Mouse (Mus musculus) adrenal gland, adult (tissue): ENCODE measurements around the gene Nrp2.
A peak's percentile ranks its signal among the peaks of the same experiment; 100 is the strongest.

ENCODE experiments used
- DNase-seq, 2 experiments: peaks; one replicate each; pipeline ENCODE4 v3.0.0; 2022 to 2023; ENCODE audit warnings: low spot score in 1 of 2; ENCODE audit not compliant: inconsistent age in 2 of 2

The Nrp2 gene

GRCm38 (mm10) chr1:62720727-62721705, 17.9 kb downstream of the Nrp2 start:
- peak in 1 of 2 experiments; percentile 60 for DNase-seq

- DNase-seq: peak; percentile 77 to 90
These were observed 18.7 kb downstream of the Nrp2 start for GRCm38 (mm10) chr1:62721706-62722187.

GRCm38 (mm10) chr1:62722526-62722925, 19.4 kb downstream of the Nrp2 start:
- DNase-seq: peak in 1 of 2 experiments; percentile 74

- no peak for DNase-seq
These were observed 20.8 kb downstream of the Nrp2 start for GRCm38 (mm10) chr1:62723891-62724290.

- peak; percentile 71 to 85 for DNase-seq
These were observed 21.5 kb downstream of the Nrp2 start for GRCm38 (mm10) chr1:62724461-62725021.

- DNase-seq: peak; percentile 75 to 88
These were observed 22.1 kb downstream of the Nrp2 start for GRCm38 (mm10) chr1:62725032-62725678.

GRCm38 (mm10) chr1:62727191-62727590, 24.1 kb downstream of the Nrp2 start:
- DNase-seq: no peak

- peak in 1 of 2 experiments; percentile 51 for DNase-seq
These were observed 25.3 kb downstream of the Nrp2 start for GRCm38 (mm10) chr1:62728421-62728820.

- peak in 1 of 2 experiments; percentile 56 for DNase-seq
These were observed 25.8 kb downstream of the Nrp2 start for GRCm38 (mm10) chr1:62728926-62729325.

- peak in 1 of 2 experiments; percentile 69 for DNase-seq
These were observed 26.5 kb downstream of the Nrp2 start for GRCm38 (mm10) chr1:62729345-62730150.

GRCm38 (mm10) chr1:62732036-62732435, 29.0 kb downstream of the Nrp2 start:
- DNase-seq: no peak

GRCm38 (mm10) chr1:62734420-62734931, 31.4 kb downstream of the Nrp2 start:
- peak in 1 of 2 experiments; percentile 41 for DNase-seq

- peak in 1 of 2 experiments; percentile 64 for DNase-seq
These were observed 31.9 kb downstream of the Nrp2 start for GRCm38 (mm10) chr1:62734980-62735379.

GRCm38 (mm10) chr1:62735835-62736234, 32.8 kb downstream of the Nrp2 start:
- DNase-seq: no peak

GRCm38 (mm10) chr1:62736455-62737012, 33.4 kb downstream of the Nrp2 start:
- DNase-seq: no peak

- DNase-seq: no peak
These were observed 35.1 kb downstream of the Nrp2 start for GRCm38 (mm10) chr1:62738165-62738564.

GRCm38 (mm10) chr1:62742092-62742491, 39.0 kb downstream of the Nrp2 start:
- DNase-seq: peak in 1 of 2 experiments; percentile 53

- DNase-seq: no peak
These were observed 40.1 kb downstream of the Nrp2 start for GRCm38 (mm10) chr1:62743064-62743694.

- no peak for DNase-seq
These were observed 42.8 kb downstream of the Nrp2 start for GRCm38 (mm10) chr1:62745889-62746288.
